Mouse (Mus musculus) stomach, embryonic 16.5 days (tissue): ENCODE measurements around the gene Otub2. TPM values are rescaled to one million over a fixed set of nuclear protein-coding genes. Genes with fewer than 3 reads are reported as not detected.

Source experiments
- ATAC-seq: fragments of 200-750 bp; cut with Nextera tagmentation; 2 replicates; pipeline ENCODE4 v1.8.0; 2017; ENCODE audit warnings: moderate number of reproducible peaks, moderate TSS enrichment; ENCODE audit not compliant: insufficient read depth, low FRiP score
- H3K27ac ChIP-seq: fragments of 300-500 bp; sonication (generic); 2 replicates; pipeline ENCODE4 v1.5.1; 2014; ENCODE audit warnings: low read length
- H3K27me3 ChIP-seq: fragments of 300-500 bp; sonication (generic); 2 replicates; pipeline ENCODE4 v1.6.1; 2014; ENCODE audit warnings: low read length, control low read depth, mixed read lengths; ENCODE audit not compliant: control insufficient read depth, insufficient read depth
- H3K36me3 ChIP-seq: fragments of 300-500 bp; sonication (generic); 2 replicates; pipeline ENCODE4 v1.6.1; 2014; ENCODE audit warnings: low read length; ENCODE audit not compliant: control insufficient read depth, insufficient read depth
- H3K4me1 ChIP-seq: fragments of 300-500 bp; sonication (generic); 2 replicates; pipeline ENCODE4 v1.6.1; 2014; ENCODE audit warnings: low read length, control low read depth, mixed read lengths; ENCODE audit not compliant: control insufficient read depth, insufficient read depth
- H3K4me2 ChIP-seq: fragments of 300-500 bp; sonication (generic); 2 replicates; pipeline ENCODE4 v1.6.1; 2014; ENCODE audit warnings: low read depth, low read length, mixed read lengths
- H3K4me3 ChIP-seq: fragments of 300-500 bp; sonication (generic); replicated peaks from 2 replicates; pipeline ENCODE4 v1.5.1; 2014; ENCODE audit warnings: mild to moderate bottlenecking, low read length
- H3K9ac ChIP-seq: fragments of 300-500 bp; sonication (generic); 2 replicates; pipeline ENCODE4 v1.6.1; 2014; ENCODE audit warnings: low read length
- H3K9me3 ChIP-seq: fragments of 300-500 bp; sonication (generic); replicated peaks from 2 replicates; pipeline ENCODE4 v1.6.1; 2016; ENCODE audit warnings: low read length, control low read depth; ENCODE audit not compliant: control insufficient read depth
- WGBS: fragments of 180-500 bp; shearing (Covaris S2); extraction: QIAGEN DNeasy Blood & Tissue Kit; methylation state at CpG from one replicate; pipeline ENCODE4 v1.1.7; 2014; 5-methylcytosine and 5-hydroxymethylcytosine counted together
- polyA plus RNA-seq: library from polyadenylated mRNA; unstranded; fragments of >200 nt; fragmentation: Nextera tagmentation; extraction: Ambion mirVana; gene quantifications from 2 replicates; pipeline ENCODE4 v1.2.1, GENCODE M21; 2015

Gene Otub2
- polyA plus RNA-seq, 1 experiment from 2014 or later, result 10.6 TPM

DNA sequence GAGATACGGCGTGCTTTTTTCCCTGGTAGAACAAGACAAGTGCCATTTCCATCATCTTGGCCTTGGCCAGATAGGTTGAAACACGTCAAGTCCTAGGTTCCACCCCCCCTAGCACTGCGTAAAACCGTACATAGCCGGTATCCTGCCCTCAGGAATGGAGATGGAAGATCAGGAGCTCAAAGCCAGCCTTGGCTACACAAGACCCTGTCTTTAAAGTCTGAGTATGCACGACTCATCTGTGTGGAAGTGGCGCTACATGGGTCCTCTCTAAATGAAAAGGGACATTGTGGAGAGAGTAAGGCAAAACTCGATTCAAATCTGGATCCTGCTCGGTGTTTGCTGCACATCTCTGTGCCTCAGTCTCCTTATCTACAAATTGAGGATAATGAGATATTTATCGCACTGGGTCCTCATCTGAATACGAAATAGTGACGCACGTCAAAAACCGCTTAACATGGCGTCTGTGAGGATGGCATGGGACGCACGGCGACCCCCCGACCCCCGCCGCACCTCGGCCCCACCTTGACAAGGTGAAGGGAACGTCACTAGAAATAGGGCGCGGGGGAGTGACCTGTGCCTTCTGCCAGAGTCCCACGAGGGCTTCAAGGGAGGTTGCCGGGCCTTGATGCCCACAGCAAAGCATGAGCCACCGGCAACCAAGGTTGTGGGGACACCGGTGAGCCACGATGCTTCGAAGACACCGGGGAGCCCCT, 36.7 kb downstream of the Otub2 start:
- WGBS, result 7% methylated on average over 33 of the region's 33 CpGs
- ATAC-seq, result no peak
- Histone ChIP-seq H3K27ac (no peak overlapping the region; the same call in 1 of the 2 replicates), H3K4me3 (peak overlapping the region; percentile 64), H3K9ac (peak overlapping the region; percentile 78), H3K36me3 (peaks cover 4% of the 10 kb centered on the region; the same call in 1 of the 2 replicates), H3K9me3 (no peaks in the 10 kb centered on the region), H3K4me1 (peaks cover 26% of the 10 kb centered on the region), H3K4me2 (peak overlapping the region; percentile 79), H3K27me3 (no peaks in the 10 kb centered on the region)

DNA sequence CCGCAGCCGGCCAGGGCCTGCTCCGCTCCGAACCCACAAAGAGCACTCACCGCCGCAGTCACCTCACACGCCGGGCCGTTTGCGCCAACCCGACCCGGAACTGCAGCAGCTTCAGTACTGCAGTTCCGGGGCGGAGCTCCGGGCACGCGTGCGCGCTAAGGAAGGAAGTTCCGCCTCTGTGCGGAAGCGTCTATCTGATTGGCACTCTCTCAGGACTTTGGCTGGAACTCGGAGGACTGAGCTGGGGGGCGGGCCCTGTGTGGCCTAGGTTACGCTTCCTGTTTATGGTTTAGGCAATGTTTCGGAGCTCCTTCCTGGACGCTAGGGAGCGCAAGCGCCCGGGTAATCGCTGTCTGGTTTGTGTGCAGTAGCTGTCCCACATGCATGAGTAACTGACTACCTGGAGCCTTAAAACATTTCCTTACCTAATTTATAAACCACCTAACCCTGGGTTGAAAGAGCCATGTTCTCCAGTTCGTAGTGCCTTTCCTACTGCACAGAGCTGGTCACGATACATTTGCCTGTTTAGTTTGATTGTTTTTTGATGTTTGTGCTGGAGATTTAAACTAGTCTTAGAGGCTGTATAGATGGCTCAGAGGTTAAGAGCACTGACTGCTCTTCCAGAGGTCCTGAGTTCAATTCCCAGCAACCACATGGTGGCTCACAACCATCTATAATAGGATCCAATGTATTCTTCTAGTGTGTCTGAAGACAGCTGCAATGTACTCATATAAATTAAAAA, 37.4 kb downstream of the Otub2 start, which contains the start of gene Ddx24:
TSS of gene Ddx24 (minus strand) at position 102 of the 742 bp plus-strand sequence.
- H3K36me3 ChIP-seq, result peaks cover 4% of the 10 kb centered on the region; the same call in 1 of the 2 replicates
- H3K9me3 ChIP-seq, result no peaks in the 10 kb centered on the region
- WGBS, result under 1% methylated on average over 33 of the region's 33 CpGs
- peak within 1 kb of the TSS; percentile 78 for H3K9ac ChIP-seq
- H3K4me1 ChIP-seq, result peaks cover 26% of the 10 kb centered on the region
- peak; percentile 100 for ATAC-seq
- no peaks in the 10 kb centered on the region for H3K27me3 ChIP-seq
- H3K27ac ChIP-seq, result no peak within 1 kb of the TSS; the same call in 1 of the 2 replicates
- H3K4me2 ChIP-seq, result peak within 1 kb of the TSS; percentile 79
- peak within 1 kb of the TSS; percentile 64 for H3K4me3 ChIP-seq

DNA sequence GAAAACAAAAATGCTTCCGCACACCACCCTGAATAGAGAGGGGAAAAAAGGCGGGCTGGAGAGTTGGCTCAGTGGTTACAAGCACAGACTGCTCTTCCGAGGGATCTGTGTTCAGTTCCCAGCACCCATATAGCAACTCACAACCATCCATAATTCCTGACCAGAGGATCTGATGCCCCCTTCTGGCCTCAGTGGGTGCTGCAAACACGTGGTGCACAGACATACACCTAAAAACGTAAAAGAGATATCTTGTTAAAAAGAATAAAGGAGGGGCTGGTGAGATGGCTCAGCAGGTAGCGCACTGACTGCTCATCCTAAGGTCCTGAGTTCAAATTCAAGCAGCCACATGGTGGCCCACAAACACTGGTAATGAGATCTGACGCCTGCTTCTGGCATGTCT, 38.2 kb downstream of the Otub2 start:
- 89% methylated on average over 7 of the region's 7 CpGs for WGBS
- no peak overlapping the region for H3K4me2 ChIP-seq
- ATAC-seq, result no peak

DNA sequence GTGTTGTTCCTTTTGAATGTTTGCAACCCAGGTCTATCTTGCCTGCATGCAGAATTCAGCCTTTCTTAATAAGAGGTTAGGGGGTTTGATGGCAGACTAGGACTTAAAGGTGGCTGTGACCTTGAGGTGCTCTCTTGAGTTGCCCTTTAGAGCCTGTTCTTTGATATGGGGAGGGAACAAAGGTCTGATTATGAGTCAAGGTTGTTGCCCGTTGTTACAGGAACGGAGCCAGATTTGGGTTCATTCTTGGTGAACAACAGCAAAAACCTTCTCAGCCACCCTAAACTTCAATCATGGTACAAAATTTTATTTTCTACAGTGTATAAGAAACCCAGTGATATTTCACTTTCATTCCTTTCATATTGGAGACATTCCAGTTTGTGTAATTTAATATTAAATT, 44.9 kb downstream of the Otub2 start:
- H3K4me2 ChIP-seq, result no peak overlapping the region
- H3K4me1 ChIP-seq, result no peaks in the 10 kb centered on the region
- no peak for ATAC-seq
- H3K27me3 ChIP-seq, result no peaks in the 10 kb centered on the region
- no peak overlapping the region for H3K9ac ChIP-seq
- H3K9me3 ChIP-seq, result no peaks in the 10 kb centered on the region
- H3K27ac ChIP-seq, result peak overlapping the region; percentile 73
- no peaks in the 10 kb centered on the region for H3K36me3 ChIP-seq
- H3K4me3 ChIP-seq, result no peak overlapping the region
- WGBS, result 66% methylated on average over 2 of the region's 2 CpGs

More for the DNA sequence above, 38.2 kb downstream of the Otub2 start:
- H3K4me1 ChIP-seq, result peaks cover 20% of the 10 kb centered on the region
- H3K27ac ChIP-seq, result no peak overlapping the region
- H3K9ac ChIP-seq, result no peak overlapping the region
- no peaks in the 10 kb centered on the region for H3K9me3 ChIP-seq
- H3K4me3 ChIP-seq, result no peak overlapping the region
- no peaks in the 10 kb centered on the region for H3K27me3 ChIP-seq
- peaks cover 4% of the 10 kb centered on the region; the same call in 1 of the 2 replicates for H3K36me3 ChIP-seq

DNA sequence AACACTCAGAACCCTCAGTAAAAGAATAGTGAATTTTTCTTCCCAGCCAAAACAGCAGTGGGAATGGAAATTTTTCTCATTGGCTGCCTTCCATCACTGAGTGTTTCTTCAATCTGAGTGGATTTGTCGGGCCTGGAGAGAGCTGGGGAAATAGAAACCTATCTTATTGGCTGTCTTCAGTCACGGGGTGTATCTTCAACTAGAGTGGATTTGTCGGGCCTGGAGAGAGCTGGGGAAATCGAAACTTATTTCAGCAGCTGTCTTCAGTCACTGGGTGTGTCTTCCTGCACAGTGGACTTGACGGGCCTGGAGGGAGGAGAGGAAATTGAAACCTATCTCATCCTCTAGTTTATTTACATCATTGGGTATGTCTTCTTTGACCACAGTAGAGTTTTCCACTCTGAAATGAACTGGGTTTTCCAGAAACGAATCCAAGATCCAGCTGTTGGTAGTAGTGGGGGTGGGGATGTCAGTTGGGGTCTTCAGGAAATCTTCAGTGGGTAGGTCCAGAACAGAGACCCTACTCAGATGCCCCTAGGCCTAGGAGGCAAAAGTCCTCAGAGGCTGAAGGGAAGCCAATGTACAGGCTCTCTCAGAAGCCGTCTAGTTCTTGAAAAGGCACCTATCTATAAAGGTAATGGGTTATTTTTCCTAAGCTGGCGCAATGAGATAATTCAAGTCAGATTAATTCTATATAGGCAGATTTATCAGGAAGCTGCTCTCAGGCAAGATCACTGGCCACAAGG, 45.7 kb downstream of the Otub2 start, which contains the start of gene Ifi27:
TSS of gene Ifi27 (plus strand) at position 226 of the 746 bp plus-strand sequence.
- Histone ChIP-seq H3K9ac (no peak within 1 kb of the TSS), H3K36me3 (no peaks in the 10 kb centered on the region), H3K4me3 (peak within 1 kb of the TSS; percentile 35), H3K4me2 (peak within 1 kb of the TSS; percentile 41), H3K27me3 (no peaks in the 10 kb centered on the region), H3K4me1 (no peaks in the 10 kb centered on the region), H3K27ac (peak within 1 kb of the TSS; percentile 91), H3K9me3 (no peaks in the 10 kb centered on the region)
- WGBS, result 41% methylated on average over 8 of the region's 8 CpGs
- ATAC-seq, result peak; percentile 95

DNA sequence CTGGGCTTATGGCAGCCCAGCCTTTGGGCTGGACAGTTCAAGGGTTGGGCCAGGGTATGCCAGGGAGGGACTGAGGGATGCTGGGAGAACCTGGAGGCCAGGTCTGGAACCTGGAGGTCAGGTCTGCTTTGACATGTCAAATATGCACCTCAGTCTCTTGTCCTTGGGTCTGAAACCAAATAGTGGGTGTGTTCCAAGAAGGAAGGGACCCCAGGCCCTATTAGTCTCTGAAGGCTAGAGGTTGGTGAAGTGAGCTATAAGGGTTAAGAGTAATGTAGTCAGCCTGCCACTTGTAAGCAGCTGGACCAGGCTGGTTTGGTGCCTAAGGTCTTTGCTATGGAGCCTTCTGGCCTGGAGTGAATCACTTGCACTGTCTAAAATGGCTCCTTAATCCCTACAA, 46.4 kb downstream of the Otub2 start:
- H3K4me2 ChIP-seq, result peak overlapping the region; percentile 41
- H3K27me3 ChIP-seq, result no peaks in the 10 kb centered on the region
- no peak overlapping the region for H3K9ac ChIP-seq
- H3K4me1 ChIP-seq, result no peaks in the 10 kb centered on the region
- H3K9me3 ChIP-seq, result no peaks in the 10 kb centered on the region
- peak overlapping the region; percentile 91 for H3K27ac ChIP-seq
- H3K36me3 ChIP-seq, result no peaks in the 10 kb centered on the region
- peak overlapping the region; percentile 35; the same call in 1 of the 2 replicates for H3K4me3 ChIP-seq
- ATAC-seq, result no peak

DNA sequence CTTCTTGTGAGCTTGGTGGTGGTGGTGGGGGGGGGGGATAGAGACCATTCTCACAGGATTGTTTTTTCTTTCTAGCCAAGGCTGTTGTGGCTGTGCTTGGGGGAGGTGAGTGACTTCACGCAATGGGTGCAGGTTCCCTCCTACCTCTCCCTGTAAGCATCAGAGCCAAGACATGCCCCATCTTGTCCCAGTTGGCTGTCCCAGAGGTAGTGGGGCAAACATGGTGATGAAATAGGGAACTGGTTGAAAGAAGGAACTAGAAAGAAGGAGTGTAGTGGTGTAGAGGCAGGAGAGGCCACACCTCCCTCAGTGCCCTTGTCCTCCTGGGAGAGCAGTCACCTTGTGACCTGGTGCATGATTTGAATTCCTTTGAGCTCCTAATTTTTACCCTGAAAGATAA, 49.1 kb downstream of the Otub2 start:
- H3K9ac ChIP-seq, result no peak overlapping the region
- H3K4me3 ChIP-seq, result no peak overlapping the region
- no peak for ATAC-seq
- no peak overlapping the region for H3K27ac ChIP-seq
- H3K9me3 ChIP-seq, result no peaks in the 10 kb centered on the region
- H3K27me3 ChIP-seq, result no peaks in the 10 kb centered on the region
- H3K4me1 ChIP-seq, result no peaks in the 10 kb centered on the region
- no peaks in the 10 kb centered on the region for H3K36me3 ChIP-seq
- no peak overlapping the region for H3K4me2 ChIP-seq
- WGBS, result 74% methylated on average over 1 of the region's 1 CpGs

DNA sequence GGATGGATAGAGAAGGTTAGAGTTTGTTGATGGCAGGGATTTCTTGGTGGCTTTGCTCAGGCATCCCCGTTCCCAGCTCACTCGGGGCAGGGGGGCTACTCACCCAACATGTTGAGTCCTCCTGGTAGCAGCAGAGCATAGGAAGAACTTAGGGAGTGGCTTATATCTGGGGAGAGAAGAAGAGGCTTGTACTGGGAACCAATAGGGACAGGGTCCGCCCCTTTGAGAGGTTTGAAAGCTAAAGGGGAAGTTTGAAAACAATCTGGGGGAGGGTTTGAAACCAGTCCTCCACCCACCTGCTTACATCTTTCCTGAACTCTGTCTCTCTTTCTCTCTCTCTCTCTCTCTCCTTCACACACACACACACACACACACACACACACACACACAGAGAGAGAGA, 55.0 kb downstream of the Otub2 start, which contains the start of gene Ifi27l2a:
TSS of gene Ifi27l2a (minus strand) at position 157 of the 400 bp plus-strand sequence.
- Histone ChIP-seq H3K4me3 (0 out of 2 replicates have a peak within 1 kb of the TSS, but pooled peaks have one; percentile 9), H3K27ac (no peak within 1 kb of the TSS), H3K4me1 (no peaks in the 10 kb centered on the region), H3K9me3 (no peaks in the 10 kb centered on the region), H3K9ac (no peak within 1 kb of the TSS; the same call in 1 of the 2 replicates), H3K36me3 (no peaks in the 10 kb centered on the region), H3K27me3 (no peaks in the 10 kb centered on the region), H3K4me2 (no peak within 1 kb of the TSS)
- no peak for ATAC-seq
- 55% methylated on average over 3 of the region's 3 CpGs for WGBS
